Mouse (Mus musculus) limb, embryonic 14.5 days (tissue): ENCODE results near the gene Rap1gds1. TPM values are rescaled to one million over a fixed set of nuclear protein-coding genes. Genes with fewer than 3 reads are reported as not detected.

Experiments used
- ATAC-seq: fragments of 200-750 bp; cut with Nextera tagmentation; 2 replicates; pipeline ENCODE4 v1.8.0; 2017; ENCODE audit warnings: low read depth, moderate number of reproducible peaks, moderate TSS enrichment; ENCODE audit not compliant: low FRiP score
- DNase-seq: peaks from one replicate; pipeline ENCODE4 v3.0.0-alpha.2; 2015; ENCODE audit warnings: low spot score
- H3K27ac ChIP-seq: fragments of 300-500 bp; sonication (generic); replicated peaks from 2 replicates; pipeline ENCODE4 v1.5.1; 2014; ENCODE audit warnings: low read depth, mild to moderate bottlenecking, low read length, moderate library complexity, mixed read lengths
- H3K27me3 ChIP-seq: fragments of 300-500 bp; sonication (generic); 2 replicates; pipeline ENCODE4 v1.6.1; 2014; ENCODE audit warnings: low read length, mixed read lengths; ENCODE audit not compliant: control insufficient read depth, insufficient read depth
- H3K36me3 ChIP-seq: fragments of 300-500 bp; sonication (generic); 2 replicates; pipeline ENCODE4 v1.6.1; 2014; ENCODE audit warnings: mild to moderate bottlenecking, low read length, moderate library complexity, mixed read lengths; ENCODE audit not compliant: control insufficient read depth, insufficient read depth
- H3K4me1 ChIP-seq: fragments of 300-500 bp; sonication (generic); 2 replicates; pipeline ENCODE4 v1.6.1; 2014; ENCODE audit warnings: antibody characterized with exemption, low read length, mixed read lengths; ENCODE audit not compliant: control insufficient read depth, insufficient read depth
- H3K4me2 ChIP-seq: fragments of 300-500 bp; sonication (generic); replicated peaks from 2 replicates; pipeline ENCODE4 v1.6.1; 2014; ENCODE audit warnings: low read depth, mild to moderate bottlenecking, low read length, moderate library complexity; ENCODE audit not compliant: severe bottlenecking
- H3K4me3 ChIP-seq: fragments of 300-500 bp; sonication (generic); replicated peaks from 2 replicates; pipeline ENCODE4 v1.5.1; 2014; ENCODE audit warnings: low read length
- H3K9ac ChIP-seq: fragments of 300-500 bp; sonication (generic); 2 replicates; pipeline ENCODE4 v1.6.1; 2014; ENCODE audit warnings: mild to moderate bottlenecking, low read depth, low read length, moderate library complexity; ENCODE audit not compliant: severe bottlenecking
- H3K9me3 ChIP-seq: fragments of 300-500 bp; sonication (generic); 2 replicates; pipeline ENCODE4 v1.6.1; 2016; ENCODE audit warnings: low read length; ENCODE audit not compliant: control insufficient read depth
- POLR2A ChIP-seq: fragments of 200-500 bp; IDR thresholded peaks from 2 replicates; pipeline ENCODE4 v1.8.0; 2012; ENCODE audit warnings: inconsistent platforms, mild to moderate bottlenecking, moderate library complexity, borderline replicate concordance; ENCODE audit not compliant: insufficient read depth, insufficient read length; ENCODE audit errors: extremely low read depth
- WGBS: fragments of 180-500 bp; shearing (Covaris S2); extraction: QIAGEN DNeasy Blood & Tissue Kit; methylation state at CpG from one replicate; pipeline ENCODE4 v1.1.7; 2014; 5-methylcytosine and 5-hydroxymethylcytosine counted together
- polyA plus RNA-seq, 2 experiments: library from polyadenylated mRNA; depleted of rRNA in 1 of 2; stranded (reverse) in 1 of 2; unstranded in 1 of 2; fragments of >200 nt; fragmentation: Nextera tagmentation in 1 of 2; extraction: Ambion mirVana in 1 of 2; gene quantifications; 2 replicates each; pipeline versions ENCODE4 v1.2.1 to v1.2.3; 2012 to 2014

Rap1gds1 gene
- polyA plus RNA-seq, 2 experiments: 32.2 to 48.7 TPM

DNA sequence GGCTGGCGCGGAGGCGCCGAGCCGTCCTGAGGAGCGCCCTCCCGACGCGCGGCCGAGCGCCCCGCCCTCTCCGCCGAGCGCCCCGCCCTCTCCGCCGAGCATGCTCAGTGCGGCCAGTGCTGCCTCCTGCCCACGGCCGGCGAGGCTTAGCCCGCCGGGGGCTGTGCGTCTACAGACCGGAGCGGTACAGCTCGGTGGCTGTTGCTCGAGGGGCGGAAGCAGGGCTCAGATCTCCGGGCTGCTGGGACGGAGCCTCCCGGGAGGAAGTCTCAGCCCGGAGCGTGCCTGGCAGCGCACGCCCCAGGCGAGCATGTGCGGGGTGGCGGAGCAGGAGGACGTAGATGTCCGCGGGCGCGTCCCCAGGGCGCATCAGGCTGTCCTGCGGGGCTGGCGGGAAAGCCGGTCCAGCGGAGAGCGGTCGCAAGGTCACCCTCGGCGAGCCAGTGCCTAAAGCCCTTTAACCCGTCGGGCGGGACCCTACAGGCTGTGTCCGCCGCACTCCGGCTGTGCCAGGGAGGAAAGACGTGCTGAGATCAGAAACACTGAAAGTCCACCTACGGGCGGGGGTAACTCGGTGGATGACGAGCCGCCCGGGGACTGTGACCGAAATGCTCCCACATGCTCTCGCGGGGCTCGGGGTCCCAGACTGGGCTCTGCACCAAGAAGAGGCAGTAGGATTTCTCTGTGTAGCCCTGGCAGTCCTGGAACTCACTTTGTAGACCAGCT, 495 bp upstream of the Rap1gds1 start:
- Histone ChIP-seq H3K9me3 (0 out of 2 replicates have a peak, but pooled peaks cover 4% of the 10 kb centered on the region), H3K27me3 (no peaks in the 10 kb centered on the region)
- WGBS: under 1% methylated on average over 29 of the region's 72 CpGs

DNA sequence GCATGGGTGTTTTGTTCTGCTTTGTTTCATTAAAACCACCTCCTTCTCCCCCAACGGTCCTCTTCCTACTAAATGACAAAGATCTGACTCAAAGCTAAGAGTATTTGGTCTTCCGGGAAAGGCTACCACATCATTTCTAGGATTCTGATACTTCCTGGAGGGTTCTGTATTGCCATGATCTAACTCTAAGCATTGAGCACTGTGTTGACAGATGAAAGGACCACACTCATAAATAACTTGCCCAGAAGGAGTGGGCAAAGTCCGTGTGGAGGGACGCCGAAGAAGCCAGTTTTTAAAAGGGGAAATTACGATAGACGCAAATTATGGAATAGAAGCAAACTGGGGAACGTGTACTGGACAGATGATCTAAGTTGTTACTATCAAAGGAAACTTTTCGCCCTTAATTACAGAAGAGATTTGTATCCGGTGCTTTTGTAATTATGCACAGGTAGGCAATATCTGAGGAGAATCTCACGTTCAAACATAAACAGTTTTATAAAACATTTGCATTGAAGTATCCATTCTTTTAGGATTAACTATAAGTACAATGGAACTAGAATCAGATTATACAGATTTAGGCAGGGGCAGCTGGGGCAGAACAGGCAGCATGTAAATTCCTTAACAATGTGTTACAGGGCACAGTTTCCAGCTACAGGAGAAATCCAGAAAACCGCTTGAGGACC, 1.1 kb downstream of the Rap1gds1 start:
- no peaks in the 10 kb centered on the region for H3K36me3 ChIP-seq
- H3K27ac ChIP-seq: peak overlapping the region; percentile 96
- ATAC-seq (no peak), DNase-seq (peak; percentile 36)
- no peaks in the 10 kb centered on the region for H3K27me3 ChIP-seq
- peak overlapping the region; percentile 92 for H3K9ac ChIP-seq
- TF ChIP-seq POLR2A: no peak
- H3K4me1 ChIP-seq: peaks cover 12% of the 10 kb centered on the region; the same call in 1 of the 2 replicates
- peak overlapping the region; percentile 87 for H3K4me3 ChIP-seq
- WGBS: 4% methylated on average over 12 of the region's 12 CpGs
- H3K9me3 ChIP-seq: 0 out of 2 replicates have a peak, but pooled peaks cover 4% of the 10 kb centered on the region
- H3K4me2 ChIP-seq: peak overlapping the region; percentile 67

More for the DNA sequence above, 495 bp upstream of the Rap1gds1 start:
- Histone ChIP-seq H3K27ac (peak overlapping the region; percentile 76), H3K36me3 (no peaks in the 10 kb centered on the region), H3K4me1 (peaks cover 12% of the 10 kb centered on the region; the same call in 1 of the 2 replicates), H3K9ac (peak overlapping the region; percentile 85), H3K4me2 (peak overlapping the region; percentile 92), H3K4me3 (peak overlapping the region; percentile 79)
- TF ChIP-seq POLR2A: peak; percentile 84; the same call in 1 of the 2 replicates
- peak; percentile 97 for ATAC-seq
- peak; percentile 81 for DNase-seq

DNA sequence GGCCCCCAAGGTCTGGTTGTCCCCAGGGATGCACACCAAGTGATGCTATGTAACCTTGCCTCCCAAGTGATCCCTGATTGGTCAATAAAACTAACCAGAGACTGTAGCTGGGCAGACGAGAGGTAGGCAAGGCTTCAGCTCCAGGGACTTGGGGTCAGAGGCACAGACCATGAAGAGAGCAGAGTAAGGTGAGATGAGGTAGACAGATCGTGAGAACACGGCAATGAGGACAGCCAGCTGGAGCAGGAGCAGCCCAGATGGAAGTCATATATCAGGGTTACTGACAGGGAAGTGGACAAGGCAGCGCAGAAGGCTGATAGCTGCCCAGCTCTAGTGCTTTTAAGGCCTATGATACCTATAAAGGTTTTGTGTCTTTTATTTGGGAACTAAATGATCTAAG, 5.5 kb downstream of the Rap1gds1 start:
- H3K27ac ChIP-seq: no peak overlapping the region
- no peak for TF ChIP-seq POLR2A
- no peaks in the 10 kb centered on the region for H3K27me3 ChIP-seq
- H3K4me2 ChIP-seq: no peak overlapping the region
- H3K4me1 ChIP-seq: peaks cover 4% of the 10 kb centered on the region; the same call in 1 of the 2 replicates
- no peak for ATAC-seq
- WGBS: 19% methylated on average over 4 of the region's 4 CpGs
- no peak overlapping the region for H3K9ac ChIP-seq
- H3K4me3 ChIP-seq: no peak overlapping the region
- DNase-seq: no peak
- H3K9me3 ChIP-seq: no peaks in the 10 kb centered on the region
- no peaks in the 10 kb centered on the region for H3K36me3 ChIP-seq

- no peak for TF ChIP-seq POLR2A
- no peak overlapping the region for H3K9ac ChIP-seq
- H3K9me3 ChIP-seq: no peaks in the 10 kb centered on the region
- H3K36me3 ChIP-seq: no peaks in the 10 kb centered on the region
- H3K27me3 ChIP-seq: no peaks in the 10 kb centered on the region
- no peaks in the 10 kb centered on the region for H3K4me1 ChIP-seq
- H3K27ac ChIP-seq: no peak overlapping the region
- H3K4me2 ChIP-seq: no peak overlapping the region
- DNase-seq: no peak
- ATAC-seq: no peak
- 97% methylated on average over 9 of the region's 9 CpGs for WGBS
- no peak overlapping the region for H3K4me3 ChIP-seq
These were observed 10.9 kb downstream of the Rap1gds1 start for GRCm38 (mm10) chr3:139064076-139064475.

- TF ChIP-seq POLR2A: no peak
These were observed 12.9 kb downstream of the Rap1gds1 start for GRCm38 (mm10) chr3:139062088-139062487.

More at GRCm38 (mm10) chr3:139062088-139062487, 12.9 kb downstream of the Rap1gds1 start:
- H3K27me3 ChIP-seq: no peaks in the 10 kb centered on the region
- 89% methylated on average over 3 of the region's 3 CpGs for WGBS
- H3K27ac ChIP-seq: no peak overlapping the region
- no peaks in the 10 kb centered on the region for H3K4me1 ChIP-seq
- no peak overlapping the region for H3K4me3 ChIP-seq
- ATAC-seq: no peak
- H3K9me3 ChIP-seq: no peaks in the 10 kb centered on the region
- no peak for DNase-seq
- H3K36me3 ChIP-seq: no peaks in the 10 kb centered on the region
- H3K9ac ChIP-seq: no peak overlapping the region
- H3K4me2 ChIP-seq: no peak overlapping the region
